12 mouse cellular contexts compared by ENCODE assay signal in genomic region chr17:81394124-81394523, GRCm38 (mm10). TPM values are rescaled to one million over a fixed set of nuclear protein-coding genes. Genes with fewer than 3 reads are reported as not detected.
"Had no signal": no experiment of that assay in that cellular context is flagged by ENCODE, and none has a peak within 500 bp of the region (broad histone marks: within the 10 kb centered on the region; RNA-seq: fewer than 3 reads in every experiment).

No protein-coding gene starts in this region.

- H3K9me3 ChIP-seq: limb, embryonic 13.5 days; neural tube, embryonic 12.5 days had no signal

- DNase-seq: kidney, postnatal 25 days; layer of hippocampus, postnatal 36 days; lung, adult 2 months; lung, postnatal 36 days; thymus, postnatal 4 days had no signal

- H3K4me3 ChIP-seq: limb, embryonic 13.5 days; neural tube, embryonic 12.5 days had no signal

- H3K9ac ChIP-seq: limb, embryonic 13.5 days; liver, embryonic 14.5 days; neural tube, embryonic 12.5 days had no signal

- H3K4me2 ChIP-seq: limb, embryonic 13.5 days; neural tube, embryonic 12.5 days had no signal

- ATAC-seq: intestine, postnatal 0 days; lung, postnatal 0 days had no signal

- H3K27me3 ChIP-seq: limb, embryonic 13.5 days; neural tube, embryonic 12.5 days had no signal

- H3K27ac ChIP-seq: limb, embryonic 13.5 days; liver, embryonic 14.5 days; neural tube, embryonic 12.5 days; stomach, postnatal 0 days had no signal

- H3K36me3 ChIP-seq: limb, embryonic 13.5 days; neural tube, embryonic 12.5 days had no signal

RNA-seq across cellular contexts. Expression of gene Gm11096, which starts 47.4 kb away (rescaled TPM):
- polyA plus RNA-seq: intestine, postnatal 0 days; limb, embryonic 13.5 days; liver, adult 2 months; liver, embryonic 14.5 days; lung, adult 2 months; lung, postnatal 0 days; neural tube, embryonic 12.5 days; stomach, postnatal 0 days had no signal
